Mouse (Mus musculus): Measurements from ENCODE around the gene Dydc2. TPM values are rescaled to one million over a fixed set of nuclear protein-coding genes. Genes with fewer than 3 reads are reported as not detected.

The Dydc2 gene
- polyA plus RNA-seq, 1 experiment, result not detected

DNA sequence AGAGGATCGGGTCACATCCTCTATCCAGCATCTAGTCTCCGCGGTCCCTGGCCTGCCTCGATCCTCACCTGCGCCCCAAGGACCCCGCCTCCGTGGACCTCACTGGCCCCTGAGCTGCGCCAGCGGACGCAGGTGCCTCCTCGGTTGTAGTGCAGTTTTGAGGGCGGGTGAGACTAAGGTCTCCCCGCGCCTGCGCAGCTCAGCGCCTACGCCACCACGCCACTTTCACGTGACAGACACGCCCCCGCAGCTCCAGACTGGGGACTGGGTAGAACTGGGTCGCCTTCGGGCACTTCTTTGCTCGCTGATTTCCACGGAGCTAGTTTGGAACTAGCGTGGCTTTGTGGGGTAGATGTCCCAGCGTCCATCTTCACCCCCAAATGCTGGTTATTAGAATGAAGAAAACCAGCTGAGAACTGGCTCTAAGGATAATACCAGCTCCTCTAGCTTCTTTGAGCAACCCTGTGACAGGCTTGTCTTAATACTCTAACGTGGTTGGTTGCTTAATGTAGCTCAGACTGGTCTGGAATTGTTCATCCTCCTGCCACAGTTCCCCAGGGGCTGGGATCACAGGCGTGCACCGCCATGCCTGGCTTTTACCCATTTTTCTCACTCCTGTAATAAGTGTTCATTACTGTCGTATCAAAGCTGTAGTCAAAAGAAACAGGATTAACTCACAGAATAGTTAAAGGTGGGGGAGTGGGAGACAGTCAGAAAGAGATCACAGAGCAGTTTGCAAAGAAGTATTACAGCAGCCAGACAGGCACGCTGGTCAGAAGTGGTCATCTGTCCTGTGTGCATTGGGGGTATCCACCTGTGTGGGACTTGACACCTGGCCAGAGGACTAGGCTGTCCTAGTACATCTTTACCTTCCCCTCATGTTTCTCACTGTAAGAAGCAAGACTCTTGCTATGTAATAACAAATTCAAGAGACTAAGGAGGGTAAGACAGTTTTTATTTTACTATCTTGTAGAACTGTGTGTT, 55.1 kb downstream of the Dydc2 start, which contains the start of gene Fam213a:
Gene Fam213a (minus strand): TSS at position 159 of the 984 bp plus-strand sequence.
- TF ChIP-seq POLR2A (IDR thresholded peaks at IDR 0.05; ENCODE audit: control insufficient read depth, extremely low read depth, insufficient read depth, low read length, poor library complexity), result 0 out of 2 replicates have a peak, but pooled peaks have one; percentile 36
- TF ChIP-seq CTCF (IDR thresholded peaks at IDR 0.05; ENCODE audit: borderline replicate concordance, control insufficient read depth, extremely low read depth, insufficient read depth, low read length, poor library complexity), result 0 out of 2 replicates have a peak, but pooled peaks have one; percentile 48
- 8% methylated on average over 32 of the region's 32 CpGs for WGBS
- DNase-seq, result peak; percentile 88
- Histone ChIP-seq H3K27ac (ENCODE audit: control insufficient read depth, insufficient read depth, low read length) (no peak within 1 kb of the TSS), H3K36me3 (ENCODE audit: control insufficient read depth, insufficient read depth, low read length) (no peaks in the 10 kb centered on the region), H3K4me1 (replicated peaks; ENCODE audit: control insufficient read depth, insufficient read depth, low read length) (peaks cover 10% of the 10 kb centered on the region), H3K4me3 (ENCODE audit: control insufficient read depth, insufficient read depth, low read length) (peak within 1 kb of the TSS; percentile 56), H3K27me3 (ENCODE audit: control insufficient read depth, insufficient read depth, low read length) (no peaks in the 10 kb centered on the region)

- DNase-seq, result no peak
- Histone ChIP-seq H3K4me1 (replicated peaks; ENCODE audit: control insufficient read depth, insufficient read depth, low read length) (peaks cover 10% of the 10 kb centered on the region), H3K27ac (ENCODE audit: control insufficient read depth, insufficient read depth, low read length) (no peak overlapping the region), H3K36me3 (ENCODE audit: control insufficient read depth, insufficient read depth, low read length) (no peaks in the 10 kb centered on the region), H3K27me3 (ENCODE audit: control insufficient read depth, insufficient read depth, low read length) (no peaks in the 10 kb centered on the region), H3K4me3 (ENCODE audit: control insufficient read depth, insufficient read depth, low read length) (peak overlapping the region; percentile 56)
- WGBS, result 16% methylated on average over 9 of the region's 9 CpGs
- TF ChIP-seq CTCF (IDR thresholded peaks at IDR 0.05; ENCODE audit: borderline replicate concordance, control insufficient read depth, extremely low read depth, insufficient read depth, low read length, poor library complexity) (no peak), POLR2A (IDR thresholded peaks at IDR 0.05; ENCODE audit: control insufficient read depth, extremely low read depth, insufficient read depth, low read length, poor library complexity) (no peak)
Measured at GRCm38 (mm10) chr14:41013143-41013542, 55.9 kb downstream of the Dydc2 start.

GRCm38 (mm10) chr14:41011916-41012315, 57.1 kb downstream of the Dydc2 start:
- no peak for TF ChIP-seq CTCF (IDR thresholded peaks at IDR 0.05; ENCODE audit: borderline replicate concordance, control insufficient read depth, extremely low read depth, insufficient read depth, low read length, poor library complexity)
- no peak for TF ChIP-seq POLR2A (IDR thresholded peaks at IDR 0.05; ENCODE audit: control insufficient read depth, extremely low read depth, insufficient read depth, low read length, poor library complexity)
- no peak overlapping the region for H3K4me3 ChIP-seq (ENCODE audit: control insufficient read depth, insufficient read depth, low read length)
- peaks cover 10% of the 10 kb centered on the region for H3K4me1 ChIP-seq (replicated peaks; ENCODE audit: control insufficient read depth, insufficient read depth, low read length)
- H3K36me3 ChIP-seq (ENCODE audit: control insufficient read depth, insufficient read depth, low read length), result no peaks in the 10 kb centered on the region
- DNase-seq, result no peak
- no peaks in the 10 kb centered on the region for H3K27me3 ChIP-seq (ENCODE audit: control insufficient read depth, insufficient read depth, low read length)
- no peak overlapping the region for H3K27ac ChIP-seq (ENCODE audit: control insufficient read depth, insufficient read depth, low read length)
- 95% methylated on average over 3 of the region's 3 CpGs for WGBS

DNA sequence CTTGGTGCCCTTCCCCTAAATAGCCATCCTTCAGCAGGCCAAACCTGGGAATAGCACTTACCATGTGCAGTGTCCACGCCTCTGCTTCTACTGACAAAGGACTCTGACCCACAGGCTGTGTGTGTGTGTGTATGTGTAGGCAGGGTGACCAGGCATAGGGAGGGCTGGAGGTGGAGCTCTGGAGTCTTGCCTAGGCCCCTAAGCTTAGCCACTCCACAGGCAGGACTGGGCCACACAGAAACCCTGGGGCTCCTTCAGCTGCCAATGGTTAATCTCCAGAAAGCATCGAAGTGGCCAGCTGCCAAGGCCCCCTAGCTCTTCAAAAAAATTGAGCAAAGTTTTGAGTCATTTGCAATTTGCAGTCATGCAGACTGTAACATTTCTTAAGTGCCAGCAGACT, 60.9 kb downstream of the Dydc2 start:
- H3K36me3 ChIP-seq (ENCODE audit: control insufficient read depth, insufficient read depth, low read length), result no peaks in the 10 kb centered on the region
- no peaks in the 10 kb centered on the region for H3K27me3 ChIP-seq (ENCODE audit: control insufficient read depth, insufficient read depth, low read length)
- TF ChIP-seq POLR2A (IDR thresholded peaks at IDR 0.05; ENCODE audit: control insufficient read depth, extremely low read depth, insufficient read depth, low read length, poor library complexity) (no peak), CTCF (IDR thresholded peaks at IDR 0.05; ENCODE audit: borderline replicate concordance, control insufficient read depth, extremely low read depth, insufficient read depth, low read length, poor library complexity) (no peak)
- no peak overlapping the region for H3K27ac ChIP-seq (ENCODE audit: control insufficient read depth, insufficient read depth, low read length)
- no peak overlapping the region for H3K4me3 ChIP-seq (ENCODE audit: control insufficient read depth, insufficient read depth, low read length)
- H3K4me1 ChIP-seq (replicated peaks; ENCODE audit: control insufficient read depth, insufficient read depth, low read length), result peaks cover 3% of the 10 kb centered on the region
- no peak for DNase-seq
- WGBS, result 88% methylated on average over 2 of the region's 2 CpGs

- H3K27ac ChIP-seq (ENCODE audit: control insufficient read depth, insufficient read depth, low read length), result no peak overlapping the region
- no peaks in the 10 kb centered on the region for H3K27me3 ChIP-seq (ENCODE audit: control insufficient read depth, insufficient read depth, low read length)
- no peaks in the 10 kb centered on the region for H3K4me1 ChIP-seq (replicated peaks; ENCODE audit: control insufficient read depth, insufficient read depth, low read length)
- 89% methylated on average over 5 of the region's 5 CpGs for WGBS
- H3K4me3 ChIP-seq (ENCODE audit: control insufficient read depth, insufficient read depth, low read length), result no peak overlapping the region
- H3K36me3 ChIP-seq (ENCODE audit: control insufficient read depth, insufficient read depth, low read length), result no peaks in the 10 kb centered on the region
- no peak for TF ChIP-seq POLR2A (IDR thresholded peaks at IDR 0.05; ENCODE audit: control insufficient read depth, extremely low read depth, insufficient read depth, low read length, poor library complexity)
- no peak for TF ChIP-seq CTCF (IDR thresholded peaks at IDR 0.05; ENCODE audit: borderline replicate concordance, control insufficient read depth, extremely low read depth, insufficient read depth, low read length, poor library complexity)
- DNase-seq, result no peak
Measured at GRCm38 (mm10) chr14:41007641-41008040, 61.4 kb downstream of the Dydc2 start.

DNA sequence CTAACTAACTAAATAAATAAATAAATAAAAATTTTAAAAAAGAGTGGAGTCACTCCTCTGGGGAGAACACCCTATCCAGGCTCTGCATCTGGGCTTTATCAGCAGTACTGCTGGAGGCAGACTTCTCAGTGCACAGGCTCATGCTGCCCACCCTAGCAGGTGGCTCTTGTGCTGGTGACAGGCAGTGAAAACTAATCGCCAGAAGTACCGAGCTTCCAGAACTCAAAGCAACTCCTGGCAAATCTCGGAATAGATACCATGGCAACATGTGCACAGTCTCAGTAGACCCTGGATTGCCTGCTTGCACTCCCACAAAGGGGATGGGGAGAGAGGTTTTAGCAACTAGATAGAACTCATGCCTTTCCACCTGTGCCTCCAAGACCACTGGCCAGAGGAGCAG, 62.1 kb downstream of the Dydc2 start:
- no peak for DNase-seq
- no peaks in the 10 kb centered on the region for H3K4me1 ChIP-seq (replicated peaks; ENCODE audit: control insufficient read depth, insufficient read depth, low read length)
- no peak overlapping the region for H3K27ac ChIP-seq (ENCODE audit: control insufficient read depth, insufficient read depth, low read length)
- TF ChIP-seq POLR2A (IDR thresholded peaks at IDR 0.05; ENCODE audit: control insufficient read depth, extremely low read depth, insufficient read depth, low read length, poor library complexity) (no peak), CTCF (IDR thresholded peaks at IDR 0.05; ENCODE audit: borderline replicate concordance, control insufficient read depth, extremely low read depth, insufficient read depth, low read length, poor library complexity) (no peak)
- WGBS, result 91% methylated on average over 3 of the region's 3 CpGs
- no peaks in the 10 kb centered on the region for H3K36me3 ChIP-seq (ENCODE audit: control insufficient read depth, insufficient read depth, low read length)
- H3K4me3 ChIP-seq (ENCODE audit: control insufficient read depth, insufficient read depth, low read length), result no peak overlapping the region
- no peaks in the 10 kb centered on the region for H3K27me3 ChIP-seq (ENCODE audit: control insufficient read depth, insufficient read depth, low read length)

Data from thymus, adult 2 months (tissue).